Mouse (Mus musculus): ENCODE data around the gene Slx1b. TPM values are rescaled to one million over a fixed set of nuclear protein-coding genes. Genes with fewer than 3 reads are reported as not detected.

Slx1b gene
- total RNA-seq, 2 experiments from 2014 or later = 2.7 to 3.3 TPM

Other genes starting within 250 kb of the Slx1b start
- over 10,000 TPM; 22,501 to 25,220 TPM for gene Atp2a1, start 232.7 kb downstream of the Slx1b start, total RNA-seq (2021)
- 10 to 100 TPM; 41.5 to 43.9 TPM for gene Sh2b1, start 220.4 kb downstream of the Slx1b start, total RNA-seq (2021)
- 100 to 1,000 TPM; 131 to 139 TPM for gene Tufm, start 208.4 kb downstream of the Slx1b start, total RNA-seq (2021)
- 10 to 100 TPM; 26.0 to 26.4 TPM for gene Atxn2l, start 192.3 kb downstream of the Slx1b start, total RNA-seq (2021)
- gene Eif3c, start 129.4 kb downstream of the Slx1b start, total RNA-seq (2021) = 100 to 1,000 TPM; 130 to 138 TPM
- under 1 TPM; 0.26 to 0.59 TPM for gene Apobr, start 110.8 kb downstream of the Slx1b start, total RNA-seq (2021)
- gene Cln3, start 110.0 kb downstream of the Slx1b start, total RNA-seq (2021) = 10 to 100 TPM in 1 of 2 experiments, 1 to 10 TPM in 1; 8.8 to 10.6 TPM
- not detected for gene Il27, start 100.8 kb downstream of the Slx1b start, total RNA-seq (2021)
- 10 to 100 TPM; 10.6 to 14.2 TPM for gene Nupr1, start 64.9 kb downstream of the Slx1b start, total RNA-seq (2021)
- gene Sgf29, start 46.5 kb downstream of the Slx1b start, total RNA-seq (2021) = 10 to 100 TPM; 24.0 to 25.1 TPM
- gene Sult1a1, start 19.4 kb downstream of the Slx1b start, total RNA-seq (2021) = 10 to 100 TPM; 12.3 to 22.9 TPM
- gene Bola2, start 383 bp downstream of the Slx1b start, total RNA-seq (2021) = 10 to 100 TPM; 33.1 to 37.0 TPM
- gene Coro1a, start 12.0 kb upstream of the Slx1b start, total RNA-seq (2021) = 1 to 10 TPM; 2.1 to 3.3 TPM
- 10 to 100 TPM; 21.4 to 23.8 TPM for gene Mapk3, start 63.8 kb upstream of the Slx1b start, total RNA-seq (2021)
- gene Gdpd3, start 70.5 kb upstream of the Slx1b start, total RNA-seq (2021) = 1 to 10 TPM in 1 of 2 experiments, under 1 TPM in 1; 0.49 to 1.6 TPM
- gene Ypel3, start 81.2 kb upstream of the Slx1b start, total RNA-seq (2021) = 10 to 100 TPM; 63.8 to 69.0 TPM
- gene Tbx6, start 85.7 kb upstream of the Slx1b start, total RNA-seq (2021) = under 1 TPM; 0.20 to 0.62 TPM
- 10 to 100 TPM; 21.7 to 26.8 TPM for gene Ppp4c, start 96.7 kb upstream of the Slx1b start, total RNA-seq (2021)
- 10 to 100 TPM; 50.5 to 55.3 TPM for gene Fam57b, start 101.9 kb upstream of the Slx1b start, total RNA-seq (2021)
- not detected for gene 4930451I11Rik, start 135.9 kb upstream of the Slx1b start, total RNA-seq (2021)
- not detected for gene Doc2a, start 151.6 kb upstream of the Slx1b start, total RNA-seq (2021)
- gene Hirip3, start 166.2 kb upstream of the Slx1b start, total RNA-seq (2021) = 1 to 10 TPM; 4.2 to 5.0 TPM
- gene Ino80e, start 166.6 kb upstream of the Slx1b start, total RNA-seq (2021) = 10 to 100 TPM; 11.2 to 11.8 TPM
- 10 to 100 TPM; 20.3 to 26.4 TPM for gene Taok2, start 188.9 kb upstream of the Slx1b start, total RNA-seq (2021)
- gene Tmem219, start 227.1 kb upstream of the Slx1b start, total RNA-seq (2021) = 1 to 10 TPM; 8.2 to 9.1 TPM
- 1 to 10 TPM; 1.8 to 2.2 TPM for gene Kctd13, start 233.1 kb upstream of the Slx1b start, total RNA-seq (2021)